Mouse (Mus musculus): ENCODE data around the gene Ltbp3.
A peak's percentile ranks its signal among the peaks of the same experiment; 100 is the strongest.

The Ltbp3 gene

GRCm38 (mm10) chr19:5806809-5807205 is 66.1 kb downstream of the Ltbp3 start:
- peak; percentile 61 for DNase-seq (ENCODE audit: low spot score)

DNA sequence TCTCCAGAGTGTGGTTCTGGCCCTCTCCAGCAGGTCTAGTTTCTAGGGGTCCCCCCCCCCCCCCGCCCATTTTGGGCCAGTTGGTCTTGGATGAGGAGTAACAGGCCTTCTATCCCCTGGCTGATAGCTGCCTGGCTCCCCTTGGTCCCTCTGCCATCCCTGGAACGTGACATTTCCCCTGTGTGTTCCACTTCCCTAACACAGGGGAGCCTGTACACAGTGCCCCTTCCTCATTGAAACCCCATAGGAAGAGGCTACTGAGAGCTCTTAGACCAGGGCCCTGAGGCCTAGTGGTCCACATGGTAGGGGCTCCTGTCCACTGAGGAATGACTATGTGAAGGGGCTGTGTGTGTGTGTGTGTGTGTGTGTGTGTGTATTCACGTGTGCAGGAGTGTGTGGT is 67.0 kb downstream of the Ltbp3 start:
- DNase-seq (ENCODE audit: low spot score), result no peak

All from lung, postnatal 25 days (tissue).